Mouse (Mus musculus) gastrocnemius, postnatal 36 days (tissue): Measurements from ENCODE around the gene Krt2. TPM values are rescaled to one million over a fixed set of nuclear protein-coding genes. Genes with fewer than 3 reads are reported as not detected.
A peak's percentile ranks its signal among the peaks of the same experiment; 100 is the strongest.

Experiments used
- DNase-seq, 2 experiments: peaks; one replicate each; pipeline ENCODE4 v3.0.0; 2022
- intact Hi-C: fragments of 180-260 bp; cut with DNase I; formaldehyde crosslinking; loops from one replicate; pipeline ENCODE4 v1.15.1; 2025
- total RNA-seq, 2 experiments: library from RNA; stranded (reverse); gene quantifications; 2 replicates each; pipeline ENCODE4 v1.2.3; 2021

Krt2 gene
- total RNA-seq, 2 experiments from 2014 or later, result not detected

DNA sequence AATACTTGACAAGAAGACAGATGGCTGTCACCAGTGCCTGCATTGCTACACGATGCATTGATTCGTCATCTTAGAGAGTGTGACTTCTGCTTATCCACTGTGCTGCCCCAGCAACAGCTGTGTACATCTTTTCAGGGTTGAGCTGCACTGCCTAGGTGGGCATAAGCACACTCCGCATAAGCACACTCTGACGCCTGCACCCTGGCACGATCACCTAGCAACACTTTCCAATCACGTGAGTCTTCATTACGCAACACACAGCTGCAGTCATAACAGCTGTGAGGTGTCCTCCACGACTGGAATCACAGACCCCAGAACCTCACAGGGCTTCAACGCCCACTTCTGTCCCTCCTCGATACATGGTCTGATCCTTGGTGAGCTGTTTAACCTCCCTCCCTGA is 44.5 kb downstream of the Krt2 start:
- intact Hi-C loops, result loop anchor here (2.0 to 5.0 kb wide), 4 partner anchors 236 to 436 kb away; no protein-coding TSS in a partner anchor
- no peak for DNase-seq

DNA sequence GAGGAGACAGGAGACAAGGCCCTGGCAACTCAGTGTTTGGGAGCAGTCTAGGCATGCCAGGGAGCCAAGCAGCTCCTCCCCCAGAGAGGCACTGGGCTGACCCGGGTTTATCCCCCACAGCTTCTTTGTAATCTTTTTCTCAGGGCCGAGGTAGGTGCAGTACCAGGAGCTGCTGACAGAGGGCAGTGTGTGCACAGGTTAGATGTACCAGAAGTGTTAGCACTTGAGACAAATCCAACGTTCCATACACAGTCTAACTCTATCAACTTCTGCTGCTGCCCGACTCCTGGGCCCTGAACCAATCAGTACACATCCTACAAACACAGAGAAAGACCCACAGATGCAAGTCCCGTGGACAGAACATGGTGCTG is 45.3 kb downstream of the Krt2 start:
- DNase-seq, result peak; percentile 69 to 87
- intact Hi-C loops, result loop anchor here (2.0 to 5.0 kb wide), 4 partner anchors 235 to 435 kb away; no protein-coding TSS in a partner anchor

- intact Hi-C loops, result loop anchor here (2.0 to 5.0 kb wide), 4 partner anchors 235 to 435 kb away; no protein-coding TSS in a partner anchor
- no peak for DNase-seq
Observed at GRCm38 (mm10) chr15:101772080-101772710, 45.8 kb downstream of the Krt2 start.

DNA sequence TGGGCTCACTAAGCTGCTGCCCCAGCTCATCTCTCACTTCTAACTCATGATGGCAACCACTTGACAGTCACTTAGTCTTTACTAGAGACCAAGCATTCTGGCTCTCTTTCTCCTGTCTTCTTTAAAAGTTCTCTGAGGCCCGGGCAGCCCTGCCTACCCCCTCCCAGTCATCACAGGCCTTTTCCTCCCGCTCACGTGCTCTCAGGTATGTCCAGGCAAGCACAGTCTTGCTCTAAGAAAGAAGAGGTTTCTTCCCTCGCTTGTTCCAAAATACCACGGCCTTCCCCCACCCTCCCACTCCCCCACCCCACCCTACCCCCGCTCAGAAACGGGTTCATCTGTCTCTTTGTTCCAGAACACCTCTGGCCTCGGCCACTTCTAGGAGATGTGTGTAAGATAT is 47.7 kb downstream of the Krt2 start:
- DNase-seq, result no peak
- intact Hi-C loops, result loop anchor here (2.0 to 5.0 kb wide), 4 partner anchors 203 to 433 kb away; no protein-coding TSS in a partner anchor

Other genes with a start within 250 kb of the Krt2 start
- gene Krt75, start 244.3 kb downstream of the Krt2 start, total RNA-seq, result not detected
- gene Gm5414, start 190.0 kb downstream of the Krt2 start, total RNA-seq, result not detected
- not detected for gene Gm5478, start 170.8 kb downstream of the Krt2 start, total RNA-seq
- not detected for gene Krt6b, start 137.9 kb downstream of the Krt2 start, total RNA-seq
- gene Krt6a, start 123.9 kb downstream of the Krt2 start, total RNA-seq, result not detected
- gene Krt5, start 105.3 kb downstream of the Krt2 start, total RNA-seq, result under 1 TPM in 1 of 2 experiments, not detected in 1; 0.15 TPM
- not detected for gene Krt71, start 75.1 kb downstream of the Krt2 start, total RNA-seq
- gene Krt72, start 31.7 kb downstream of the Krt2 start, total RNA-seq, result not detected
- gene Krt73, start 15.8 kb downstream of the Krt2 start, total RNA-seq, result not detected
- not detected for gene Krt1, start 32.6 kb upstream of the Krt2 start, total RNA-seq
- not detected for gene Krt77, start 51.5 kb upstream of the Krt2 start, total RNA-seq
- not detected for gene Krt76, start 74.8 kb upstream of the Krt2 start, total RNA-seq
- under 1 TPM in 1 of 2 experiments, not detected in 1; 0.12 TPM for gene Krt4, start 106.6 kb upstream of the Krt2 start, total RNA-seq
- under 1 TPM in 1 of 2 experiments, not detected in 1; 0.13 TPM for gene Krt79, start 122.2 kb upstream of the Krt2 start, total RNA-seq
- not detected for gene Krt78, start 136.1 kb upstream of the Krt2 start, total RNA-seq
- 1 to 10 TPM in 1 of 2 experiments, under 1 TPM in 1; 0.30 to 1.0 TPM for gene Krt8, start 186.3 kb upstream of the Krt2 start, total RNA-seq
- 1 to 10 TPM in 1 of 2 experiments, not detected in 1; 1.3 TPM for gene Krt18, start 210.0 kb upstream of the Krt2 start, total RNA-seq